Mouse (Mus musculus) cerebellum, adult 2 months (tissue): ENCODE measurements at regions not wholly inside any gene's neighbourhood (a gene's known extent, or its start where the extent isn't known, plus 50 kb on each side); places are given as distances from the start of the nearest gene placed in this dataset.

Experiments
- CTCF ChIP-seq: fragments of 200-500 bp; IDR thresholded peaks from 2 replicates; pipeline ENCODE4 v1.5.1; 2011; ENCODE audit warnings: low read depth, mild to moderate bottlenecking, control low read depth, low read length, moderate library complexity, borderline replicate concordance; ENCODE audit not compliant: insufficient read depth
- POLR2A ChIP-seq: fragments of 200-500 bp; IDR thresholded peaks from 2 replicates; pipeline ENCODE4 v1.6.1; 2011; ENCODE audit warnings: low read length, control low read depth, borderline replicate concordance; ENCODE audit not compliant: insufficient read depth

- TF ChIP-seq CTCF = no peak
- no peak for TF ChIP-seq POLR2A
These were observed 68.8 kb upstream of the Mafb start for GRCm38 (mm10) chr2:160435622-160436021.
